Mouse (Mus musculus) left cerebral cortex, adult 8-10 months (tissue): Measurements from ENCODE around the gene C2cd5. TPM values are rescaled to one million over a fixed set of nuclear protein-coding genes. Genes with fewer than 3 reads are reported as not detected.
"Not testable (repeated sequence)": the region's sequence is repeated elsewhere in the genome, so short reads cannot be mapped to it uniquely, and the experiment has no call there.

Experiments used
- DNase-seq, 2 experiments: peaks; one replicate each; pipeline ENCODE4 v3.0.0; 2022; ENCODE audit warnings: low spot score in 2 of 2
- total RNA-seq, 4 experiments: library from RNA; stranded (reverse); gene quantifications; 2 replicates each; pipeline ENCODE4 v1.2.4; 2022

Gene C2cd5
- total RNA-seq, 4 experiments from 2014 or later = 91.6 to 96.6 (median 95.4) TPM

DNA sequence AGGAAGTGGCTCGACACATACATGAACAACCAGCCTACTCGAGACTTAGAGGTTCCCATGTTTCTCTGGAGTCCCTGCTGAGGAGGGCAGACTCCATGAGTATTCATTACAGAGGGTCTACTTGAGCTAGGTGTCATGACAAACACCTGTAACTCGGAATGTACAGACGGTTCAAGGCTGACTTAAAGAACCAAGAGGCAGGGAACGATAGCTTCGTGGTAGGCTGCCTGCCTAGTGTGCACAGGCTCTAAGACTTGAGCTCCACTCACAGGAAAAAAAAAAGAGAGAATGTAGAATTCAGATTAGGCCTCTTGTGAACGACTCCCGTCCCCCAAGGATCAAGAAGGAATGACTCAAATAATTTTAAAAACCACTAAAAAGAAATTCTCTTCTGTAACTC is 78.2 kb downstream of the C2cd5 start:
- DNase-seq = no peak

GRCm38 (mm10) chr6:143020647-143021046 is 79.3 kb downstream of the C2cd5 start:
- DNase-seq = no peak

- no peak for DNase-seq
Measured at GRCm38 (mm10) chr6:143020146-143020545, 79.8 kb downstream of the C2cd5 start.

DNA sequence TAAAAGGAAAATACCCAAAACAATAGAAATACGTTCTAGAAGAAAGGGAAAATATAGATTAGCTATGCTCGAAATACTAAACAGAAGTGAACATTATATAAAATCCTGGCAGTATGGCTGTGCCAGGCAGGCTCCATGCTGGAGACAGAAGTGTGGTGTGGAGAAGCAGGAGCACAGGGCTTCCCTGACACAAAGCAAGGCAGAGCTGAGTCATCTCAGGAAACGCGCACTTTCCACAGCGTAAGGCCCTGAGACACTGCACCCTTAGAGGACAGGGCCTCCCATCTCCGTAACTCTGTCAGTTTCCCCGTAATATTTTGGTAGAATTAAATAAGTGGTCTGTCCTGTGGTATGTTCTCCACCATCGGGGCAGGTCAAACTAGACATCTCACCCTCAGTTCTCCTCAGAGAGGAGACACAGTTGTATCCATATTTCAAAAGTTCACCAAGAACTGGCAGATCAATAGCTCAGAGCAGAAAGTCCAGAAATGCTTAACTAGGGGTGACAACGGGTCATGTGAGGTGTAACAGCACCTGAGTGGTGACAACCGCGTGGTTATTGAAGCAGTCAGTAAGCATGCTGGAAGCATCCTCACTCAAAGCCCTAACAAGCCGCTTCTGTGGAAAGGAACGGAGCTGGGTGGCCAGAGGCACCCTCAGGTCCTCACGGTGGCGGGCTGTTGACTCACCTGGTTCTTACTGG is 87.3 kb downstream of the C2cd5 start:
- no peak for DNase-seq

DNA sequence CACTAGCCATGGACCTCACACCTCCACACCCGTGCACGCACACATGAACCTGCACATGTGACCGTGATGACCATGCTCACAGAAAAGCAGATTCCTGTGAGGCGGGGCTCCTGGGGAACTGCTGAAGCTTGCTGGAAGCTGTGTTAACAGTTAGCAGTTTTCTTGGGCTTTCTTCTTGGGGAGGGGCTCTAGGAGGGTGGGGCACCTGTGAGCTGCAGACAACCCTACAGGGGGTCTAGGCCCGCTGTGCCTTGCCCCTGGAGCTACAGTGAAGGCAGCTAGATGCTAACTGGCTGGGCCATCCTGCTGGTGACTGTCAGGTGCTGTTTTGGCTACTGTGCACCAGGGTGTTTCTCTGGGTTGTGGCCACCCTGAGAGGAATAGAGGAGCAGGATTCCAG is 91.1 kb downstream of the C2cd5 start:
- DNase-seq = no peak

GRCm38 (mm10) chr6:143005209-143005608 is 94.7 kb downstream of the C2cd5 start:
- not testable (repeated sequence) for DNase-seq

GRCm38 (mm10) chr6:143004801-143005200 is 95.1 kb downstream of the C2cd5 start:
- DNase-seq = no peak

GRCm38 (mm10) chr6:142998221-142998999 is 101.5 kb downstream of the C2cd5 start:
- no peak for DNase-seq

DNA sequence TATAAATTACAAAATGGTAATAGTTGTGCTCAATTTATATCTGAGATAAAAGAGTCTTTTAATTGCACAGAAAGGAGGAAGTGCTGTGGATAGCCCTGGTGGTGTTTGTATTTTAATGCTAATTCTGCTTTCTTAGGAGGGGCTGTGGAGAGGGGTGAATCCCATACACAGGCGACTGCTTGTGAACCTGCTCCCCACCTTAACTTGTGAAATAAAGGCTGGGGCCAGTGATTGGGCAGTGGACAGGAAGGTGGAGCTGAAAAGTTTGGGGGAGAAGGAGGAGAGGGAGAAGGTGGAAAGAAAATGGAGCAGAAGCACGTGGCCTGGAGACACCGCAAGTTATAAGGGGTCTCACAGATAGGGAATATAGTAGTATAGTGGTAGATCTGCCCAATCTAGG is 103.1 kb downstream of the C2cd5 start:
- no peak for DNase-seq

GRCm38 (mm10) chr6:142995567-142995966 is 104.4 kb downstream of the C2cd5 start:
- no peak for DNase-seq

DNA sequence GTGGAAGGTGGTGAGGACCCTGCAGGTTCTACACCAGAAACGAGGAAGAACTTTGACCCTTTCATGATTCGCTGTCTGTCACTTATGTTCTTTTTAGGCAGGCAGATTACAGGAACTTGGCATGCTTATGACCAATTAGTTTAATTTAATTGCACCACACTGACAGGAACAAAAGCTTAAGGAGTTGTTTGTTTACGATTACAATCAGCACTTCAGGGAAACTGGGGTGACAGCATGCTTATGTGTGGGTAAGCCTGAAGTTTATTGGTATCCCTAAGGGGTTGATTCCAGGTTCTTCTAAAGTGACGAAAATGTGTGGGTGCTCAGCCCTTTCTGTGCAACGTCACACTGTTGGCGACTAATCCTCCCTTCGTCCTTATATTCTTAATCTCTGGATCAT is 105.1 kb downstream of the C2cd5 start:
- no peak for DNase-seq

DNA sequence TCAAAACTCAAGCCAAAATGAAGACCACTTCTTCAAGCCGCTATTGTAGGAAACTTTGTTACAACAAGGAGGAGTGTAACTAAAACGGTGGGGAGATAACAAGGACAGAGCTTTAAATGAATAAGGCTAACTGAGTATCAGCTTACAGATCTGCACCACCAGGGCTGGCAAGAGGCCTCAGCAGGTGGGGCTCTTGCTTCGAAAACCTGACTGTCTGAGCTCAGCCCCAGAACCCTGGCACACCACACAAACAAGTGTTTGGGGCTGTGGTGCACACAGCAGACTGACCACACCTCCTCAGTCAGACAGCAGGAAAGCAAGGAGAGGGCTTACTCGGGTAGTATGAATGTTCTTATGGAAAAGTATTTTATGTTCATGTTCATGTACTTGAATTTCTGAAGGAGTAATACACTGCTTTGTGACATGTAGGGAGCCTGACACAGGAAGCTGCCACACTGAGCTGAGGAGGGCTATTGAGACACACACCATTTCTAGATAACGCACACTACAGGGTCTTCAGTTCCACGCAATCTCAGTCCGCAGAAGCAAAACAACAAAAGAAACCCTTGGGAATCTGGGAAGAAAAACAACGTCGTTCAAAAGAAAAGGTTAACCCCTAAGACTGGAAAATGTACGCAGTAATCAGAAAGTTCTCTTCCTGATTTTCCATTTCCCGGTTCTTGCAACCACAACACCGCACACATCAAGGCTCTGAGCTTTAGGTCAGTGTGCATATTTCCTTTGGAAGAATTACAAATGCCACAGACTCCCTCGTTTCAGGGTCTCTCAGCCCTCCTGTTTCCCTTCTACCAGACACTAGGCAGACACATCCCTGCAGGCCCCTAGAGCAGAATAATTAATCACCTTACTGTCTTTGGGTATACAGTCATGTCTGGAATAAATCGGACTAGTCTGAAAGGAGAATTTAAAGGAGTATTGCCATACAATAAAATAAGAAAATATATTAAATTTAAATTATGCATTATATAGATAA is 105.9 kb downstream of the C2cd5 start:
- DNase-seq = no peak

DNA sequence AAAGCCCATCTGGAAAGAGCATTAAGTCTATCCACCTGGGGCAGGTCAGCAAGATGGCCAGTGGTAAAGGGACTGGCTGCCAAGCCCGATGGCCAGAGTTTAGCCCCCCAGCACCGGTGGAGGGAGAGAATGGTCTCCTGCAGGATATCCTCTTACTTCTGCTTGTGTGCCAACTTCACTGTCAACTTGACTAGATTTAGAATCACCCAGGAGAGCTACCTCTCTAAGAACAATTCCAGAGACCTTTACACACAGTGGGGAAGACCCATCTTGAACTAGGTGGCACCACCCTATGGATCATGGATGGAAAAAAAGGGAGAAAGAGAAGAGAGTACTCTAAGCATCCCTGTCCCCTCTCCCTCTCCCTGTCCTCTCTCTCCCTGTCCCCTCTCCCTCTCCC is 107.0 kb downstream of the C2cd5 start:
- no peak for DNase-seq

- no peak for DNase-seq
Measured at GRCm38 (mm10) chr6:142992099-142992498, 107.8 kb downstream of the C2cd5 start.

DNA sequence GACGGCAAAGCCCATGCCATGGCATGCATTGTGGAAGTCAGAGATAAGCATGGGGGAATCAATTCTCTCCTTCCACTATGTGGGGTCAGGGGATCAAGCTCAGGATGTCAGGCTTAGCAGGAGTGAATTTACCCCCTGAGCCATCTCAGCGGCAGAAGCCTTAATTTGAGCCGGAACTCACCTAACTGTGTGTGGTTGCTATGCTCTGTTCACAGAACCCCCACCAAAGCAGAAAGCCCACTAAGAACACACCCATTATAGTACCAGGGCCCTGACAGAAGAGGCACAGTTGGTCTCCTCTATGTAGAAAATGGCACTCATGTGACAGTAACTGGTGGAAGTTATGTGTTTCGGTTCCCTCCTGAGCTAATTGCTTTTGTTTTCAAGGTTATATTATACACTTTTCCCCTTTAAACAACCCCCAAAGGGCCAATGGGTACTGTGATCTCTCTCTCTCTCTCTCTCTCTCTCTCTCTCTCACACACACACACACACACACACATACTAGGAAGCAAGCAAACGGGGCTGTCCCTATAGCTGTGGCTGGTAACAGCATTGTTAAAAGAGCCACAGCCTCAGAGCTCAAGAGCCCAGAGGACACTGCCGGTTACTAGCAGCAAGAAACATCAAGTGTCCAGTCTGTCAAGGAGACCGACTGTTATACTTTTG is 108.4 kb downstream of the C2cd5 start:
- no peak for DNase-seq

GRCm38 (mm10) chr6:142990516-142990915 is 109.4 kb downstream of the C2cd5 start:
- DNase-seq = no peak

DNA sequence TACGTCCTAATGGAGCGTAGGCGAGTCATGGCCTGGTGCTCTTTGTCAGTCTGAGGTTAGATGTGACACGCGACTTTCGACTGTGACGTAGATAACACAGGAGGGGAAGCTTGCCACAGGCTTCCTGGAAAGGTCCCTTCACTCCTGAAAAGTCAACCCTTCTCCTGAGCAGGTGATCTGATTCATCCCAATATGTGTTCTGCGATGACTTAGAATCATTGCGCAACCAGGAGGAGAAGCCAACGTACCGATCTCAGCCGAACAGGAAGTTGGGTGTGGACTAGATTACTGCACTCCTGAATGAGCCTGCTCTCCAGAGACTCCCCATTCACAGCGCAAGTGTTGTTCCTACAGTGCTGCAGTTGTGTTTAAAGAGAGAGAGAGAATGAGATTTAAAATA is 110.4 kb downstream of the C2cd5 start:
- no peak for DNase-seq

GRCm38 (mm10) chr6:142988753-142989152 is 111.2 kb downstream of the C2cd5 start:
- peak in 1 of 2 experiments; percentile 58 for DNase-seq

- no peak for DNase-seq
Measured at GRCm38 (mm10) chr6:142988231-142988630, 111.7 kb downstream of the C2cd5 start.

- DNase-seq = no peak
Measured at GRCm38 (mm10) chr6:142987616-142988015, 112.3 kb downstream of the C2cd5 start.

- not testable (repeated sequence) for DNase-seq
Measured at GRCm38 (mm10) chr6:142986706-142987105, 113.2 kb downstream of the C2cd5 start.
